ENCODE assay signal across 8 mouse cellular contexts in the genomic region with DNA sequence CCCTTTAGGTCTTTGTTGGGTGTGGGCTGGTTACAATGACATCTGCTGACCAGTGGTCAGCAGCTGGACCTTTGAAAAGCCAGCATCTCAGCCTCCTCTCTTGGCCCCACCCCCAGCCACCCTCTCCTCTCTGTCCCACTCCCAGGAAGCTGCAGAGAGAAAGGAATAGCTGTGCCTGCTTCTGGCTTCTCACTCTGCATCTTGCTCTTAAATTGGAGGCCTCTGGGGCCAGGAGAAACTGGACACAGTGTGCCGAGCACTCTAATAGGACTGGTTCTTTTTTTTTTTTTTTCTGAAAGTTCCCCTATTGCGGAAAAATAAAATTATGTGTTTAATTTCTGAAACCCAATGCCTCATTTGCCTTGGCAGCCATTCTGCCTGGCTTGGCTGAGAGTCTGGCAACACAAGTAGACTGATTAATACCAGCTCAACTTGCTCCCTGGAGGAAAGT. TPM values are rescaled to one million over a fixed set of nuclear protein-coding genes. Genes with fewer than 3 reads are reported as not detected.
DNase-seq lines count a peak whose midpoint lies in the region; ATAC-seq lines count a peak whose summit lies in the region.

No protein-coding gene starts in this region.

- DNase-seq in layer of hippocampus, adult 18-20 months (ENCODE audit: low spot score in 2 of 2) = peak; percentile 30 to 56
- DNase-seq in layer of hippocampus, postnatal 25 days (ENCODE audit: extremely low spot score in 1 of 2, low spot score in 1 of 2) = no peak
- peak; percentile 75 for DNase-seq in gastrocnemius, adult 18-20 months (ENCODE audit: low spot score)
- no peak for DNase-seq in thymus, postnatal 25 days
- no peak for DNase-seq in urinary bladder, adult 18-20 months (ENCODE audit: low spot score in 2 of 2)

- H3K4me3 ChIP-seq in hindbrain, embryonic 12.5 days = no peak overlapping the region
- no peak overlapping the region for H3K4me3 ChIP-seq in lung, embryonic 15.5 days

- H3K9me3 ChIP-seq in hindbrain, embryonic 12.5 days (replicated peaks) = no peaks in the 10 kb centered on the region
- no peaks in the 10 kb centered on the region for H3K9me3 ChIP-seq in lung, embryonic 15.5 days

- peak overlapping the region; percentile 55; the same call in 1 of the 2 replicates for H3K27ac ChIP-seq in hindbrain, embryonic 12.5 days
- peak overlapping the region; percentile 98 for H3K27ac ChIP-seq in lung, embryonic 15.5 days

- H3K36me3 ChIP-seq in hindbrain, embryonic 12.5 days = no peaks in the 10 kb centered on the region
- no peaks in the 10 kb centered on the region for H3K36me3 ChIP-seq in lung, embryonic 15.5 days

- H3K27me3 ChIP-seq in hindbrain, embryonic 12.5 days = peaks cover 16% of the 10 kb centered on the region
- no peaks in the 10 kb centered on the region for H3K27me3 ChIP-seq in lung, embryonic 15.5 days

- H3K9ac ChIP-seq in hindbrain, embryonic 12.5 days = no peak overlapping the region
- no peak overlapping the region for H3K9ac ChIP-seq in lung, embryonic 15.5 days

- peaks cover 24% of the 10 kb centered on the region for H3K4me1 ChIP-seq in hindbrain, embryonic 12.5 days
- peaks cover 36% of the 10 kb centered on the region for H3K4me1 ChIP-seq in lung, embryonic 15.5 days

- 31% methylated on average over 2 of the region's 2 CpGs for WGBS in hindbrain, embryonic 12.5 days
- 21% methylated on average over 2 of the region's 2 CpGs for WGBS in lung, embryonic 15.5 days

- no peak overlapping the region for H3K4me2 ChIP-seq in hindbrain, embryonic 12.5 days (replicated peaks)
- H3K4me2 ChIP-seq in lung, embryonic 15.5 days = peak overlapping the region; percentile 57; the same call in 1 of the 2 replicates

- no peak for ATAC-seq in hindbrain, embryonic 12.5 days (ENCODE audit: low FRiP score)
- no peak for ATAC-seq in lung, embryonic 15.5 days (ENCODE audit: borderline replicate concordance, extremely low read depth, low FRiP score, low TSS enrichment)
- no peak for ATAC-seq in megakaryocyte, adult 5-6 weeks (ENCODE audit: poor library complexity, severe bottlenecking)

RNA-seq across cellular contexts. Expression of a gene that starts 3.8 kb away (rescaled TPM):
- 10 to 100 TPM; 79.0 to 84.0 TPM for total RNA-seq in layer of hippocampus, adult 18-20 months (2021)
- 10 to 100 TPM; 57.1 to 62.1 TPM for total RNA-seq in layer of hippocampus, postnatal 25 days (2021)
- total RNA-seq in gastrocnemius, adult 18-20 months (2021) = 10 to 100 TPM; 25.3 to 26.3 TPM
- 17.3 and 18.5 TPM in 2 replicates for polyA plus RNA-seq in hindbrain, embryonic 12.5 days (2016; fragmentation: Nextera tagmentation; extraction: Ambion mirVana)
- 16.2 and 19.2 TPM in 2 replicates for polyA plus RNA-seq in lung, embryonic 15.5 days (2015; fragmentation: Nextera tagmentation; extraction: Ambion mirVana)
- total RNA-seq in megakaryocyte, adult 5-6 weeks (2015) = 20.0 and 20.8 TPM in 2 replicates
- 20.0 and 20.1 TPM in 2 replicates for total RNA-seq in megakaryocyte, adult 5-6 weeks (2017)

RNA-seq across cellular contexts. Expression of a gene that starts 15.7 kb away (rescaled TPM):
- total RNA-seq in layer of hippocampus, adult 18-20 months (2021) = 10 to 100 TPM; 62.2 to 72.8 TPM
- 10 to 100 TPM; 50.2 to 72.5 TPM for total RNA-seq in layer of hippocampus, postnatal 25 days (2021)
- 10 to 100 TPM; 30.1 to 31.0 TPM for total RNA-seq in gastrocnemius, adult 18-20 months (2021)
- polyA plus RNA-seq in hindbrain, embryonic 12.5 days (2016; fragmentation: Nextera tagmentation; extraction: Ambion mirVana) = 60.1 and 62.2 TPM in 2 replicates
- 264 and 286 TPM in 2 replicates for polyA plus RNA-seq in lung, embryonic 15.5 days (2015; fragmentation: Nextera tagmentation; extraction: Ambion mirVana)
- not detected in 2 replicates for total RNA-seq in megakaryocyte, adult 5-6 weeks (2015)
- total RNA-seq in megakaryocyte, adult 5-6 weeks (2017) = not detected in 2 replicates

RNA-seq across cellular contexts. Expression of a gene that starts 23.4 kb away (rescaled TPM):
- 10 to 100 TPM; 61.8 to 65.6 TPM for total RNA-seq in layer of hippocampus, adult 18-20 months (2021)
- total RNA-seq in layer of hippocampus, postnatal 25 days (2021) = 10 to 100 TPM; 70.0 to 75.2 TPM
- total RNA-seq in gastrocnemius, adult 18-20 months (2021) = 10 to 100 TPM; 46.1 to 46.8 TPM
- 90.9 and 97.4 TPM in 2 replicates for polyA plus RNA-seq in hindbrain, embryonic 12.5 days (2016; fragmentation: Nextera tagmentation; extraction: Ambion mirVana)
- 127 and 128 TPM in 2 replicates for polyA plus RNA-seq in lung, embryonic 15.5 days (2015; fragmentation: Nextera tagmentation; extraction: Ambion mirVana)
- 169 and 184 TPM in 2 replicates for total RNA-seq in megakaryocyte, adult 5-6 weeks (2015)
- 54.6 and 55.7 TPM in 2 replicates for total RNA-seq in megakaryocyte, adult 5-6 weeks (2017)

RNA-seq across cellular contexts. Expression of a gene that starts 30.3 kb away (rescaled TPM):
- 10 to 100 TPM in 1 of 2 experiments, 1 to 10 TPM in 1; 9.8 to 10.4 TPM for total RNA-seq in layer of hippocampus, adult 18-20 months (2021)
- total RNA-seq in layer of hippocampus, postnatal 25 days (2021) = 1 to 10 TPM; 6.2 to 7.7 TPM
- total RNA-seq in gastrocnemius, adult 18-20 months (2021) = under 1 TPM; 0.23 to 0.26 TPM
- 8.5 and 9.5 TPM in 2 replicates for polyA plus RNA-seq in hindbrain, embryonic 12.5 days (2016; fragmentation: Nextera tagmentation; extraction: Ambion mirVana)
- 3.7 and 5.0 TPM in 2 replicates for polyA plus RNA-seq in lung, embryonic 15.5 days (2015; fragmentation: Nextera tagmentation; extraction: Ambion mirVana)
- total RNA-seq in megakaryocyte, adult 5-6 weeks (2015) = 0.27 TPM in 1 of 2 replicates, not detected in the other
- total RNA-seq in megakaryocyte, adult 5-6 weeks (2017) = 0.15 TPM in 1 of 2 replicates, not detected in the other

RNA-seq across cellular contexts. Expression of a gene that starts 48.7 kb away (rescaled TPM):
- under 1 TPM; 0.30 to 0.47 TPM for total RNA-seq in layer of hippocampus, adult 18-20 months (2021)
- total RNA-seq in layer of hippocampus, postnatal 25 days (2021) = under 1 TPM; 0.25 to 0.35 TPM
- under 1 TPM; 0.31 to 0.37 TPM for total RNA-seq in gastrocnemius, adult 18-20 months (2021)
- polyA plus RNA-seq in hindbrain, embryonic 12.5 days (2016; fragmentation: Nextera tagmentation; extraction: Ambion mirVana) = 1.5 TPM in 2 replicates
- 1.3 and 1.7 TPM in 2 replicates for polyA plus RNA-seq in lung, embryonic 15.5 days (2015; fragmentation: Nextera tagmentation; extraction: Ambion mirVana)
- total RNA-seq in megakaryocyte, adult 5-6 weeks (2015) = 1.2 and 1.6 TPM in 2 replicates
- 1.7 TPM in 2 replicates for total RNA-seq in megakaryocyte, adult 5-6 weeks (2017)

Comparison
In these comparisons a context has a peak if more than half of its experiments do, and no peak if none do; other contexts are left out.
1. DNase-seq: peak in layer of hippocampus, adult 18-20 months (2 of 2) and gastrocnemius, adult 18-20 months (single experiment); none in layer of hippocampus, postnatal 25 days (0 of 2), thymus, postnatal 25 days (single experiment) and urinary bladder, adult 18-20 months (0 of 2).
2. RNA of a gene that starts 15.7 kb away (total RNA-seq): 62.2 to 72.8 TPM in layer of hippocampus, adult 18-20 months, 50.2 to 72.5 TPM in layer of hippocampus, postnatal 25 days and 30.1 to 31.0 TPM in gastrocnemius, adult 18-20 months; not detected in megakaryocyte, adult 5-6 weeks; every median in the first group is over 10 times any median in the second.